Mouse (Mus musculus) neural tube, embryonic 14.5 days (tissue): ENCODE measurements around the gene Rbm25. TPM values are rescaled to one million over a fixed set of nuclear protein-coding genes. Genes with fewer than 3 reads are reported as not detected.
"Not testable (repeated sequence)": the region's sequence is repeated elsewhere in the genome, so short reads cannot be mapped to it uniquely, and the experiment has no call there.

Experiments used
- ATAC-seq: fragments of 200-750 bp; cut with Nextera tagmentation; 2 replicates; pipeline ENCODE4 v1.8.0; 2017; ENCODE audit warnings: low read depth, mild to moderate bottlenecking, moderate TSS enrichment, moderate library complexity
- H3K27ac ChIP-seq: fragments of 300-500 bp; sonication (generic); 2 replicates; pipeline ENCODE4 v1.5.1; 2014; ENCODE audit warnings: low read depth, mild to moderate bottlenecking, control low read depth, low read length, moderate library complexity, mixed read lengths
- H3K27me3 ChIP-seq: fragments of 300-500 bp; sonication (generic); 2 replicates; pipeline ENCODE4 v1.6.1; 2014; ENCODE audit warnings: low read length; ENCODE audit not compliant: control insufficient read depth, insufficient read depth
- H3K36me3 ChIP-seq: fragments of 300-500 bp; sonication (generic); 2 replicates; pipeline ENCODE4 v1.6.1; 2014; ENCODE audit warnings: low read length, mixed read lengths; ENCODE audit not compliant: control insufficient read depth, insufficient read depth
- H3K4me1 ChIP-seq: fragments of 300-500 bp; sonication (generic); 2 replicates; pipeline ENCODE4 v1.6.1; 2014; ENCODE audit warnings: low read length; ENCODE audit not compliant: control insufficient read depth, insufficient read depth
- H3K4me2 ChIP-seq: fragments of 300-500 bp; sonication (generic); 2 replicates; pipeline ENCODE4 v1.6.1; 2014; ENCODE audit warnings: mild to moderate bottlenecking, low read depth, low read length, control low read depth
- H3K4me3 ChIP-seq: fragments of 300-500 bp; sonication (generic); 2 replicates; pipeline ENCODE4 v1.5.1; 2014; ENCODE audit warnings: low read depth, low read length, control low read depth, mixed read lengths
- H3K9ac ChIP-seq: fragments of 300-500 bp; sonication (generic); replicated peaks from 2 replicates; pipeline ENCODE4 v1.6.1; 2014; ENCODE audit warnings: low read depth, mild to moderate bottlenecking, control low read depth, low read length, mixed read lengths
- H3K9me3 ChIP-seq: fragments of 300-500 bp; sonication (generic); 2 replicates; pipeline ENCODE4 v1.6.1; 2016; ENCODE audit warnings: low read length; ENCODE audit not compliant: control insufficient read depth
- WGBS: fragments of 180-500 bp; shearing (Covaris S2); extraction: QIAGEN DNeasy Blood & Tissue Kit; methylation state at CpG from one replicate; pipeline ENCODE4 v1.1.7; 2014; 5-methylcytosine and 5-hydroxymethylcytosine counted together
- polyA plus RNA-seq: library from polyadenylated mRNA; unstranded; fragments of >200 nt; fragmentation: Nextera tagmentation; extraction: Ambion mirVana; gene quantifications from 2 replicates; pipeline ENCODE4 v1.2.1, GENCODE M21; 2014

Rbm25 gene
- polyA plus RNA-seq, 1 experiment from 2014 or later, result 242 TPM

- Histone ChIP-seq H3K4me1 (peaks cover 19% of the 10 kb centered on the region), H3K36me3 (peaks cover 15% of the 10 kb centered on the region; the same call in 1 of the 2 replicates), H3K9me3 (no peaks in the 10 kb centered on the region), H3K9ac (no peak overlapping the region), H3K4me3 (no peak overlapping the region), H3K27me3 (no peaks in the 10 kb centered on the region), H3K4me2 (no peak overlapping the region), H3K27ac (no peak overlapping the region)
- WGBS, result 86% methylated on average over 2 of the region's 2 CpGs
- ATAC-seq, result no peak
Measured at GRCm38 (mm10) chr12:83597881-83598280, 33.2 kb upstream of the Rbm25 start.

GRCm38 (mm10) chr12:83602285-83602684 lies 28.8 kb upstream of the Rbm25 start:
- Histone ChIP-seq H3K9me3 (no peaks in the 10 kb centered on the region), H3K4me3 (no peak overlapping the region), H3K27me3 (no peaks in the 10 kb centered on the region), H3K4me2 (no peak overlapping the region), H3K36me3 (no peaks in the 10 kb centered on the region), H3K9ac (no peak overlapping the region), H3K27ac (no peak overlapping the region), H3K4me1 (no peaks in the 10 kb centered on the region)
- WGBS, result 86% methylated on average over 5 of the region's 5 CpGs
- no peak for ATAC-seq

- H3K4me2 ChIP-seq, H3K9ac ChIP-seq, H3K4me1 ChIP-seq, ATAC-seq, H3K4me3 ChIP-seq, H3K9me3 ChIP-seq, H3K27ac ChIP-seq, H3K27me3 ChIP-seq, H3K36me3 ChIP-seq: not testable (repeated sequence)
- 92% methylated on average over 2 of the region's 2 CpGs for WGBS
Measured at GRCm38 (mm10) chr12:83606411-83606810, 24.6 kb upstream of the Rbm25 start.

- H3K9ac ChIP-seq, result no peak overlapping the region
Measured at GRCm38 (mm10) chr12:83617261-83617660, 13.8 kb upstream of the Rbm25 start.

GRCm38 (mm10) chr12:83618981-83619380 lies 12.1 kb upstream of the Rbm25 start:
- Histone ChIP-seq H3K9me3 (no peaks in the 10 kb centered on the region), H3K27me3 (no peaks in the 10 kb centered on the region), H3K4me2 (no peak overlapping the region), H3K4me1 (no peaks in the 10 kb centered on the region), H3K9ac (no peak overlapping the region), H3K27ac (no peak overlapping the region), H3K36me3 (no peaks in the 10 kb centered on the region), H3K4me3 (no peak overlapping the region)
- ATAC-seq, result no peak
- 79% methylated on average over 2 of the region's 2 CpGs for WGBS

More at GRCm38 (mm10) chr12:83617261-83617660, 13.8 kb upstream of the Rbm25 start:
- H3K4me2 ChIP-seq, result no peak overlapping the region
- H3K27ac ChIP-seq, result no peak overlapping the region
- no peak for ATAC-seq
- 94% methylated on average over 5 of the region's 5 CpGs for WGBS
- H3K4me1 ChIP-seq, result no peaks in the 10 kb centered on the region
- H3K4me3 ChIP-seq, result no peak overlapping the region
- H3K9me3 ChIP-seq, result no peaks in the 10 kb centered on the region
- H3K27me3 ChIP-seq, result no peaks in the 10 kb centered on the region
- no peaks in the 10 kb centered on the region for H3K36me3 ChIP-seq

- not testable (repeated sequence) for H3K4me2 ChIP-seq, H3K27me3 ChIP-seq, ATAC-seq, H3K27ac ChIP-seq, H3K36me3 ChIP-seq, H3K4me3 ChIP-seq, H3K9ac ChIP-seq, H3K9me3 ChIP-seq, H3K4me1 ChIP-seq
- WGBS, result 68% methylated on average over 23 of the region's 23 CpGs
Measured at GRCm38 (mm10) chr12:83620694-83621093, 10.3 kb upstream of the Rbm25 start.

- WGBS, result 83% methylated on average over 6 of the region's 6 CpGs
- no peaks in the 10 kb centered on the region for H3K9me3 ChIP-seq
- ATAC-seq, result no peak
- H3K9ac ChIP-seq, result no peak overlapping the region
- H3K4me1 ChIP-seq, result no peaks in the 10 kb centered on the region
- H3K36me3 ChIP-seq, result no peaks in the 10 kb centered on the region
- no peaks in the 10 kb centered on the region for H3K27me3 ChIP-seq
- H3K4me2 ChIP-seq, result no peak overlapping the region
- no peak overlapping the region for H3K4me3 ChIP-seq
- no peak overlapping the region for H3K27ac ChIP-seq
Measured at GRCm38 (mm10) chr12:83622031-83622755, 8.8 kb upstream of the Rbm25 start.

GRCm38 (mm10) chr12:83624321-83624720 lies 6.7 kb upstream of the Rbm25 start:
- Histone ChIP-seq H3K9ac (no peak overlapping the region), H3K27me3 (no peaks in the 10 kb centered on the region), H3K36me3 (no peaks in the 10 kb centered on the region), H3K4me3 (no peak overlapping the region), H3K4me1 (no peaks in the 10 kb centered on the region), H3K27ac (no peak overlapping the region), H3K4me2 (no peak overlapping the region), H3K9me3 (no peaks in the 10 kb centered on the region)
- WGBS, result 97% methylated on average over 1 of the region's 1 CpGs
- ATAC-seq, result no peak

- Histone ChIP-seq H3K9me3 (no peaks in the 10 kb centered on the region), H3K36me3 (no peaks in the 10 kb centered on the region; the same call in 1 of the 2 replicates), H3K4me1 (peaks cover 11% of the 10 kb centered on the region), H3K27me3 (no peaks in the 10 kb centered on the region), H3K27ac (peak overlapping the region; percentile 93), H3K4me2 (peak overlapping the region; percentile 81), H3K9ac (peak overlapping the region; percentile 98), H3K4me3 (peak overlapping the region; percentile 90)
- WGBS, result under 1% methylated on average over 61 of the region's 68 CpGs
- peak; percentile 100 for ATAC-seq
Measured at GRCm38 (mm10) chr12:83631743-83632679, 975 bp downstream of the Rbm25 start.
